Mouse (Mus musculus) cortical plate, adult 2 months (tissue): ENCODE results near the gene 4930451I11Rik.

Experiments used
- CTCF ChIP-seq: fragments of 200-500 bp; IDR thresholded peaks from 2 replicates; pipeline ENCODE4 v1.5.1; 2011; ENCODE audit warnings: mild to moderate bottlenecking, control low read depth, low read length; ENCODE audit not compliant: insufficient read depth; ENCODE audit errors: extremely low read depth
- POLR2A ChIP-seq: fragments of 200-500 bp; IDR thresholded peaks from 2 replicates; pipeline ENCODE4 v1.6.1; 2011; ENCODE audit warnings: mild to moderate bottlenecking, low read length, control low read depth; ENCODE audit not compliant: insufficient read depth; ENCODE audit errors: extremely low read depth

DNA sequence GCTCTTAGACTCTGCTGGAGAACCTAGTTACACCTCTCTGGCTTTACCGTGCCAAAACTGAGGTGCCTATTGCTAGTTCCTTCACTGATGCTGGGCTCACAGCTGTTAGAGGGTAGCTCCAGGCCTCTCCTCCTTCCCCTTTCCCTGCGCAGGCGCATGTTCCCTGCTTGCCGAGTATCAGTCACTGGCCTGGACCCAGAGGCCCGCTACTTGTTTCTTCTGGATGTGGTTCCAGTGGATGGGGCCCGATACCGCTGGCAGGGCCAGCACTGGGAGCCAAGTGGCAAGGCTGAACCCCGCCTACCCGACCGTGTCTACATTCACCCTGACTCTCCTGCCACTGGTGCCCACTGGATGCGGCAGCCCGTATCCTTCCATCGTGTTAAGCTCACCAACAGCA, 48.7 kb downstream of the 4930451I11Rik start:
- no peak for TF ChIP-seq POLR2A
- TF ChIP-seq CTCF = no peak
